Mouse (Mus musculus) CH12.LX (cell line): ENCODE results near the gene Mrps35.
A peak's percentile ranks its signal among the peaks of the same experiment; 100 is the strongest.

Experiments used
- HCFC1 ChIP-seq: IDR thresholded peaks from 2 replicates; pipeline ENCODE4 v1.6.1; 2012; ENCODE audit warnings: low read depth, mild to moderate bottlenecking, inconsistent platforms, low read length, improper control_type of control experiment
- KAT2A ChIP-seq: IDR thresholded peaks from 2 replicates; pipeline ENCODE4 v1.6.1; 2012; ENCODE audit warnings: low read length, improper control_type of control experiment, inconsistent platforms; ENCODE audit not compliant: insufficient replicate concordance
- MAFK ChIP-seq: IDR thresholded peaks from 2 replicates; pipeline ENCODE4 v1.6.1; 2011; ENCODE audit warnings: low read length, improper control_type of control experiment; ENCODE audit not compliant: insufficient replicate concordance
- MAX ChIP-seq: IDR thresholded peaks from 2 replicates; pipeline ENCODE4 v1.6.1; 2011; ENCODE audit warnings: low read length, improper control_type of control experiment
- POLR2A ChIP-seq: IDR thresholded peaks from 2 replicates; pipeline ENCODE4 v1.6.1; 2011; ENCODE audit warnings: low read depth, mild to moderate bottlenecking, improper control_type of control experiment, low read length
- TBP ChIP-seq: conservative IDR thresholded peaks from 2 replicates; pipeline ENCODE4 v1.6.1; 2011; ENCODE audit warnings: low read depth, low read length, improper control_type of control experiment
- USF2 ChIP-seq: conservative IDR thresholded peaks from 2 replicates; pipeline ENCODE4 v1.6.1; 2011; ENCODE audit warnings: low read depth, low read length, improper control_type of control experiment

DNA sequence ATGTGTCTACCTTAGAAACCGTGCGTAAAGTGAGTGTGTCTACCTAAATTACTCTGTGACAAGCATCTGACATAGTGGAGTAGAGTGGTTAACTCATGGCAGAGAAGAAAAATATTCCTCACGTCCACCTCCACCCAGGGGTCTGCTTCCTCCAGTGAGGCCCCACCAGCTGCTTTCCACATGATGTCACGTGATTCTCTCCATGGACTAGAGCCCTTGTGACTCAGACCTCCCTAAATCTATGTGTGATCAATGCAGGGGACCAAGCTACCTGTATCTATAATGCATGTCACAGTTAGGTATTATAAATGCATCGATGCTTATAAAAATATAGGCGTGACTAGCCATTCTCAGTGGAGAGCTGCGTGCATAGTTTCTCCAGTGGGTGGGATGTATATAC, 52.2 kb downstream of the Mrps35 start:
- TF ChIP-seq TBP: no peak
- TF ChIP-seq KAT2A: no peak
- 0 out of 2 replicates have a peak, but pooled peaks have one; percentile 42 for TF ChIP-seq USF2
- TF ChIP-seq MAFK: no peak
- TF ChIP-seq MAX: no peak
- TF ChIP-seq HCFC1: no peak
- TF ChIP-seq POLR2A: no peak
